Mouse (Mus musculus) kidney, adult 9 months (tissue): ENCODE data around the gene Ddr2.

Source experiments
- DNase-seq: peaks from one replicate; pipeline ENCODE4 v3.0.0; 2022

Gene Ddr2

GRCm38 (mm10) chr1:170086631-170087030 is 23.9 kb downstream of the Ddr2 start:
- DNase-seq: peak; percentile 62

- no peak for DNase-seq
These were observed 26.3 kb downstream of the Ddr2 start for GRCm38 (mm10) chr1:170084151-170084796.

- no peak for DNase-seq
These were observed 29.7 kb downstream of the Ddr2 start for GRCm38 (mm10) chr1:170080907-170081306.

GRCm38 (mm10) chr1:170079465-170079864 is 31.1 kb downstream of the Ddr2 start:
- DNase-seq: no peak

- DNase-seq: no peak
These were observed 34.2 kb downstream of the Ddr2 start for GRCm38 (mm10) chr1:170076339-170076738.

GRCm38 (mm10) chr1:170073768-170074167 is 36.8 kb downstream of the Ddr2 start:
- no peak for DNase-seq

GRCm38 (mm10) chr1:170069143-170069542 is 41.4 kb downstream of the Ddr2 start:
- DNase-seq: no peak

- no peak for DNase-seq
These were observed 44.6 kb downstream of the Ddr2 start for GRCm38 (mm10) chr1:170065931-170066330.

GRCm38 (mm10) chr1:170065009-170065408 is 45.6 kb downstream of the Ddr2 start:
- no peak for DNase-seq

- DNase-seq: peak; percentile 59
These were observed 46.5 kb downstream of the Ddr2 start for GRCm38 (mm10) chr1:170064083-170064494.

- DNase-seq: no peak
These were observed 50.3 kb downstream of the Ddr2 start for GRCm38 (mm10) chr1:170060214-170060613.

GRCm38 (mm10) chr1:170059347-170059746 is 51.2 kb downstream of the Ddr2 start:
- DNase-seq: no peak

GRCm38 (mm10) chr1:170058051-170058450 is 52.5 kb downstream of the Ddr2 start:
- no peak for DNase-seq

GRCm38 (mm10) chr1:170057607-170058006 is 53.0 kb downstream of the Ddr2 start:
- DNase-seq: peak; percentile 20

- no peak for DNase-seq
These were observed 53.6 kb downstream of the Ddr2 start for GRCm38 (mm10) chr1:170056921-170057320.

- peak; percentile 34 for DNase-seq
These were observed 54.3 kb downstream of the Ddr2 start for GRCm38 (mm10) chr1:170056214-170056613.

- DNase-seq: no peak
These were observed 58.0 kb downstream of the Ddr2 start for GRCm38 (mm10) chr1:170052469-170053065.

- DNase-seq: peak; percentile 65
These were observed 58.9 kb downstream of the Ddr2 start for GRCm38 (mm10) chr1:170051631-170052177.

- DNase-seq: no peak
These were observed 62.1 kb downstream of the Ddr2 start for GRCm38 (mm10) chr1:170048434-170048833.

- DNase-seq: no peak
These were observed 65.7 kb downstream of the Ddr2 start for GRCm38 (mm10) chr1:170044726-170045471.

- DNase-seq: no peak
These were observed 66.8 kb downstream of the Ddr2 start for GRCm38 (mm10) chr1:170043753-170044152.

- DNase-seq: no peak
These were observed 67.6 kb downstream of the Ddr2 start for GRCm38 (mm10) chr1:170042996-170043395.

GRCm38 (mm10) chr1:170039402-170039801 is 71.2 kb downstream of the Ddr2 start:
- peak; percentile 33 for DNase-seq

GRCm38 (mm10) chr1:170035575-170035974 is 75.0 kb downstream of the Ddr2 start:
- no peak for DNase-seq
